In genomic region chr13:31567099-31567498, GRCm38 (mm10) we compare ENCODE assay signal across 17 mouse cellular contexts. TPM values are rescaled to one million over a fixed set of nuclear protein-coding genes. Genes with fewer than 3 reads are reported as not detected.
"Had no signal": no experiment of that assay in that cellular context is flagged by ENCODE, and none has a peak within 500 bp of the region (broad histone marks: within the 10 kb centered on the region; RNA-seq: fewer than 3 reads in every experiment).

No protein-coding gene starts in this region.

- DNase-seq: kidney, adult 8-10 months; kidney, postnatal 25 days; layer of hippocampus, adult 9-11 months; left cerebral cortex, postnatal 4 days; lung, adult 2 months; lung, postnatal 36 days; midbrain, embryonic 14.5 days; thymus, adult 18-20 months; thymus, postnatal 14 days had no signal

- H3K9me3 ChIP-seq: limb, embryonic 13.5 days; neural tube, embryonic 12.5 days had no signal

- H3K4me2 ChIP-seq: limb, embryonic 13.5 days; neural tube, embryonic 12.5 days had no signal

- H3K36me3 ChIP-seq: limb, embryonic 13.5 days; neural tube, embryonic 12.5 days had no signal

- H3K9ac ChIP-seq: limb, embryonic 13.5 days; liver, embryonic 14.5 days; neural tube, embryonic 12.5 days had no signal

- H3K27ac ChIP-seq: limb, embryonic 13.5 days; liver, embryonic 14.5 days; neural tube, embryonic 12.5 days had no signal

- H3K4me1 ChIP-seq: neural tube, embryonic 12.5 days had no signal

- H3K4me3 ChIP-seq: limb, embryonic 13.5 days; neural tube, embryonic 12.5 days had no signal

RNA-seq across cellular contexts. Expression of gene A530084C06Rik, which starts 8.0 kb away (rescaled TPM):
- total RNA-seq: megakaryocyte progenitor cell, adult 5-6 weeks had no signal
- polyA plus RNA-seq: inflammation-experienced regulatory T-cells, adult 6 months; kidney, embryonic 16.5 days; limb, embryonic 13.5 days; lung, postnatal 0 days; midbrain, embryonic 14.5 days; neural tube, embryonic 12.5 days had no signal

RNA-seq across cellular contexts. Expression of gene Foxq1, which starts 11.2 kb away (rescaled TPM):
- total RNA-seq: megakaryocyte progenitor cell, adult 5-6 weeks had no signal
- polyA plus RNA-seq: inflammation-experienced regulatory T-cells, adult 6 months had no signal

RNA-seq across cellular contexts. Expression of gene Foxf2, which starts 58.5 kb away (rescaled TPM):
- total RNA-seq: megakaryocyte progenitor cell, adult 5-6 weeks; neutrophil, adult 5-6 weeks had no signal
- polyA plus RNA-seq: inflammation-experienced regulatory T-cells, adult 6 months had no signal
